Mouse (Mus musculus) CH12F3 (cell line): ENCODE results near the gene Cadm4.
"Not testable (repeated sequence)": the region's sequence is repeated elsewhere in the genome, so short reads cannot be mapped to it uniquely, and the experiment has no call there.

Source experiments
- in situ Hi-C: fragments of 300-500 bp; cut with MboI; formaldehyde crosslinking; loops from 2 replicates; pipeline ENCODE4 v1.14.3; 2020; ENCODE audit warnings: low sequenced_read_pairs

Cadm4 gene

DNA sequence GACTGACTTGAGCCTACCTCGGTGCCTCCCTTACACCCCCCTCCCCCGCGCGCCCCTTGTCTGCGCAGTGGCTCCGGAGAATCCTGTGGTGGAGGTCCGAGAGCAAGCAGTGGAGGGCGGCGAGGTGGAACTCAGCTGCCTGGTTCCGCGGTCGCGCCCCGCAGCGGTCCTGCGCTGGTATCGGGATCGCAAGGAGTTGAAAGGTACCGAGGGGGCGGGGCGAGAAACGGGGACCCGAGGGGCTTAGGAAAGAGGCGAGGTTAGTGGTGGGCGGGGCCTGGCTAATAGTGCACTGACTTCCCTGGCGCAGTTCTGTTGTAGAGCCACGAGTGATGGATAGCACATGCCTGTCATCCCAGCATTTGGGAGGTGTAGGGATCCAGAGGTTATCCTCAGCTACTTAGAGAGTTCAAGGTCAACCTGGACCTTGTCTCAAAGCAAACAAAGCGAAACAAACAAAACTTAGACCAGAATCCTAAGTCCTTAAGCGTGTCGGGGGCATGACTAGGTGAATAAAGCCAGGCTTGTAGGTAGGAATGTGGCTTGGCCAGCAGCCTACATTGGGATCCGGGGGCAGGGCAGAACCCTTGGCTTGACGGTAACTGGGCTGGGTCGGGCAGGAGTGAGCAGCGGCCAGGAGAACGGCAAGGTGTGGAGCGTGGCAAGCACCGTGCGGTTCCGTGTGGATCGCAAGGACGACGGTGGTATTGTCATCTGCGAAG is 18.2 kb downstream of the Cadm4 start:
- in situ Hi-C loops, result no loop called here

DNA sequence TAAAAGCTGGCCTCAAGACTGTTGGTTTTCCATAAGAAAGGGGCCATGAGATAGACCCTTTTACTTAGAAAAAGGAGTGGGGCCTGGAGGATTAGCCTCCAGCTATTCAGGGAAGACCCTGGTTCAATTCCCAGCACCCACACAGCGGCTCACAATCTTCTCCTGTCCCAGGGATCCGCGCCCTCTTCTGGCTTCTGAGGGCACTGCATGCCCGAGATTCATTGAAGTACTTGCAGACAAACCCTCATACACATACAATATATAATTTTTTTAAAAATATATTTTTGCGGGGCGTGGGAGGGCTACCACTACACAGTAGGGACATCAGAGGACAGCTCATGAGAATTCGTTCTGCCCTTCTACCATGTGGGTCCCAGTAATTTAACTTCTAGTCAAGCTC is 19.1 kb downstream of the Cadm4 start:
- in situ Hi-C loops, result no loop called here

DNA sequence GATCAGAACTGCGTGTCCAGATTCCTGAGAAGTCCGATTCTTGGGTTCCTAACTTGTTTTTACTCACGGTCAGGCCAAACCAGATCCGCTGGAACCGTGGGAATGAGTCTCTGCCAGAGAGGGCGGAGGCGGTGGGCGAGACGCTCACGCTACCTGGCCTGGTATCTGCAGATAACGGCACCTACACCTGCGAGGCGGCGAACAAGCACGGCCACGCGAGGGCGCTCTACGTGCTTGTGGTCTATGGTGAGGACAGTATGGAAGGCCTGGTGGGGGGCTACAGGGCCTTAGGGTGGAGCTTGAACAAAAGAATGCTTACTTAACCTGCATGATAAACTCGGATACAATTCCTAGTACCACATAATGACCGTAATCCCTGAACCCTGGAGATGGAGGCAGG is 19.7 kb downstream of the Cadm4 start:
- in situ Hi-C loops, result no loop called here

DNA sequence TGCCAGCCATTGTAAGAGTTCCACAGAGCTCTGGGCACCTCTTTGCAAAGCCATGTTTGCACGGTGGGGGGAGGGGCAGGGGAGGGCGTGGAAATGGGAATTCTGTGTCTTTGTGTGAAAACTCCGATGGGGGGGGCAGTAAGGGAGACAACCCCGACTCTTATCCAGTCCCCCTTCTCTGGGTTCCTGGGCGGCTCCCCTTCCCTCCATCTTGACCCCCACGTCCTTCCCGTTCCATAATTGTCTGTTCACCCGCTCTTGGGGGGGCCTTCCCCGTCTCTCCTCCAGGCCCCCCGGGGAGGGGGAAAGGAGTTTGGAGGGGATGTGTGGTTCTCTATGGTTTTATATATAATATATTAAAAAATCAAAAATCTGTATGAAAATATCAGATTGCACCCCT is 22.2 kb downstream of the Cadm4 start:
- in situ Hi-C loops, result no loop called here

DNA sequence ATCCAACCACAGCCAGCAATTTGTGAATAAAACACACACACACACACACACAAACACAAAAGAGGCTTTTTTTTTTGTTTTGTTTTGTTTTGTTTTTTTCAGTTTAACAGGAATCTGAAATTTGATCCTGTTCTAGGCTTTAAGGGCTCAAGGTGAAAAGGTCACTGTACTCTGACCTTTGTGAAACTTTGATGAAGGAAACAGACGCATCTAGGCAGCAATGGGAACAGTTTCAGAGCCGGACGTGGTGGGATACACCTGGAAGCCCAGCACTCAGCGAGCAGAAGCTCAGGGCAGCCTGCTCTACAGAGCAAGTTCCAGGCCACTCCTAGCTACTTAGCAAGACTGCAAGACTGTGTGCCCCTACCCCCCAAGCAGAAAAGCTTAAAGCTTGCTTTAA is 23.0 kb downstream of the Cadm4 start:
- in situ Hi-C loops, result no loop called here

DNA sequence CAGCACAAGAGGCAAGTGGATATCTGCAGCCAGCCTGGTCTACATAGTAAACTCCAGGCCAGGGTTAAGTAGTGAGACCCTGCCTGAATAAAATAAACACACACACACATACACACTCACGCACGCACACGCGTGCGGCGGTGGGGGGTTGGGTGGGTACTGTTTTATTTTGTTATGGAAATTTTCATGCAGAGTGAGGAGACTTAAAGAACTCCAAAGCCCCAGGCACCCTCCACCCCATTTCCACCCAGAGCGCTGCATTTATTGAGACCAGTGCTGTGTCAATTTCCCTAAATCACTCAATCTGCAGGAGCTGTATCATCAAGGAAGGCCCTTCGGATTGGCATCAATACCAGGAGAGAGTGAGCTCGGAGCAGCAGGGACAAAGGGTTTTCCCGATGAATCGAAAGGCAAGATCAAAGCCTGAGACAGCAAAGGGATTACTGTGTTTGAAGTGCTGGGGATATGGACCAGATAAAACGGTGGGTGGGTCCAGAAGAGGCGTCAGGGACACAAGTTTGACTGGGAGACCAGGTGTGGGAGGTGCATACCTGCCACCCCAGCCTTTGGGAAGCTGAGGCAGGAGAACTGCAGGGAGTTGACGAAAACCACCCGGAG is 23.7 kb downstream of the Cadm4 start:
- in situ Hi-C loops, result no loop called here

DNA sequence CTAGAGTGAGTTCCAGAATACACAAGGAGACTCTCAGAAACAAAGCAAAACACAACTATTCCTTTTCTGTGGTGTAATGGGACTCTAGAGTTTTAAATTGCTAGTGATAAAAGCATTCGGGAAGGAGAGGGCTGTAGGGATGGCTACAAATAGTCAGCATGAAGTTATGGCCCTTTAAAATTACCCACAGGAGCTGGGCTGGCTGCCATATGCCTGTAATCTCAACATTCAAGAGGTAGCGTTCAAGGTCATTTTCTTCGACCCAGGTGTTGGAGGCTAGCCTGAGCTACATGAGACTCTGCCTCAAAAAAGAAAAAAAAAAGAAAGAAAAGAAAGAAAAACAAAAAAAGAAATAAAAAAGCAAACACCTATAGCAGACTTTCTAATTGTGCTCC is 24.2 kb downstream of the Cadm4 start:
- in situ Hi-C loops, result no loop called here

DNA sequence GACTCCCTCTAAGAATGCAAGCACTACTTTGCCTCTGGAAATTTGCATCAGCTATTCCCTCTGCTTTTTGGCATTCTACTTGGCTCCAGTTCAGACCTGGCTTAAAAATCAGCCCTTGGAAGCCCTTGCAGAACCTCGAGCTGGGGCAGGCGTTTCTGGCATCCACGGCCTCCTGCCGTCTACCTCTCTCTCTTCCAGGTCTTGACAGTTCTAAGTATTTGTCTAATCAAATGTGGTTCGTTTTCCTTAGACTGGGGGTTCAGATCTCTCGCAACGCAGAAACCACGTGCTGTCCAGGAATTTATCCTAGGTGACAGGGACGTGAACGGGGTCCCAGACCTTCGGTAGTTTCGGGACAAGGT is 24.6 kb downstream of the Cadm4 start:
- in situ Hi-C loops, result no loop called here

DNA sequence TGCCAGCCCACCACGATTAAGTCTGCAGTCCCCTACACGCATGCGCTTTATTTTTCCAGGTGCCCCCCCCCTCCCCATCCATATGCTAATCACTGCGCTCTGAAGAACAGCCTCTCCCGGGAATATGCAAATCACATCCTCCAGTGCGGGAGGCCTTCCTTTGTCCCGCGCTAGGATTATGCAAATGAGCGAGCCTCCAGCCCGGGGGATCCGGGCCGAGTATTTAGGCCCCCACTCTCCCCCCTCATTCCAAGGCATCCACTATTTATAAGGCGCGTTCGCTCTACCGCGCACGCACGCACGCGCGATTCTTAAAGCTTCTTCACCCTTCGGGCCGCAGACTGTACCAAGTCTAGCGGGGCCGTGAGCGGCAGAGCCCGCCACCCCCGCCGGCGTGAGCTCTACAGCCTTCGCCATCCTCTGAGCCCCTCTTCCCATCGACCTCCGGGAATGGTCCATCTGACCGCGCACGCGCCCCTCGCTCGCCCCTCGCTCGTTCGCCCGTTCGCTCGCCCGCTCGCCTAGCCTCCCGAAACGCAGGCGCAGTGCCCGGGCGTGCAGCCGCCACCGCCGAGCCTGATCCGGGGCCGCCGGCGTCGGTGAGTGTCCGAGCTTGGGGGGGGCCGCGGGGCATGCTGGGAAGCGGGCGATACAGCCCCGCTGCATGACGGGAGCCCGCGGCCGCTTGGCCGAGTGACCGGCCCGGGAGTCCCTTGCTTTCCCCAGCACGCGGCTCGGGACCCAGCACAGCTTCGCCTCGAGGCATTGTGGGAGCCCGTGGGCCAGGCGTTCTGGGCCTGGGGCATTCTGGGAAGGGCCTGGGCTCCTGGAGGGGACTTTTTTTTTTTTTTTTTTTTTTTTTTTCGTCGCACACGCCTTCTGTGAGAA is 25.3 kb downstream of the Cadm4 start, which contains the start of gene Zfp428:
Gene Zfp428 (plus strand): TSS at position 169 of the 888 bp plus-strand sequence.
- in situ Hi-C loops, result no loop called here

DNA sequence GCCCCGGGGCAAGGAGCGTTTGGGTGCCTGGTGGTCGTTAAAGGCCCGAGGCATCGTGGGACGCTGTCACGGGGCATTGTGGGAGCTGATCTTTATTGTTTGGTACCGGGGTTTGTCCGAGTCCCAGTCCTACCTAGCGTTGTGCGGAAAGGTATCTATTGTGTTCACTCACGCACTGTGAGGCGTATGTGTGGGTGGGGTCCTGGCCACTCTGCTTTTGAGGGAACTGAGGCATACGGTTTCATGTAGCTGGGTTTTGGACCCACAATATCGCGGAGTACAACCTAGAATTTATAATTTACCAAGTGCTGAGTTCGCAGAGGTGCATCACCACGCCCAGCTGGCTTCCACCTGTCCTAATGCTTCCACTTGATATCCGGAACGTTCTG is 25.9 kb downstream of the Cadm4 start:
- in situ Hi-C loops, result no loop called here

DNA sequence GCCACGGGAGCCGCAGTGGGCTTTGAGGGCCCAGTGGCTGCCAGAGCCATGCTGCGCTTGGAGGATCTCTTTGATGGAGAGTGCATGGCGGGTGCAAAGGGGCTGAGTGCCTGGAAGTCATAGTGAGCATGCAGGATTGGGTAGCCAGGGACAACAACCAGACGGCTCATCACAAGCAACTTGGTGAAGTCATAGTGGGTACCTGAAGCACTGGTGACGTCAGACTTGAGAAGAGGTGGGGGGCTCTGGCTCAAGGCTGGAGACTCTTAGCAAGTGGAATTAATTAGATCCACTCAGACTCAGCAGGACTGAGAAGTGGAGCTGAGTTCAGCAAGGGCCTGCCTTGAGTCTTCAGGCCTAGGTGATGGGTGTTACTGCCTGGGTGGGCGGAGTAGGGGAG is 30.5 kb downstream of the Cadm4 start, which contains the start of gene AC161166.1:
Gene AC161166.1 (minus strand): TSS at position 101 of the 400 bp plus-strand sequence.
- in situ Hi-C loops, result no loop called here

DNA sequence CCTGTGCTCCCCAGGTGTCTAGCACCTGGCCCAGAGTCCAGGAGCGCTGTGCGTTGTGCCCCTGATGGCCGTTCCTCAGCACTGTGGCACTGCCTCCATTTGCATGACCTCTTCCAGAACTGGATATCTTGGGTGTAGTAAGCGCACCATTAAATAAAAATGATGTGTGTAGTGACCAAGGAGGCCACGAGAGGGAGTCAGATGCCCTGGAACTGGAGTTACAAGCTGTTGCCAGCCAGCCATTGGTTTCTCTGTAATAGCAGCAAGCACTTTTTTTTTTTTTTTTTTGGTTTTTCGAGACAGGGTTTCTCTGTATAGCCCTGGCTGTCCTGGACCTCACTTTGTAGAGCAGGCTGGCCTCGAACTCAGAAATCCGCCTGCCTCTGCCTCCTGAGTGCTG is 34.5 kb downstream of the Cadm4 start:
- in situ Hi-C loops, result not testable (repeated sequence)

DNA sequence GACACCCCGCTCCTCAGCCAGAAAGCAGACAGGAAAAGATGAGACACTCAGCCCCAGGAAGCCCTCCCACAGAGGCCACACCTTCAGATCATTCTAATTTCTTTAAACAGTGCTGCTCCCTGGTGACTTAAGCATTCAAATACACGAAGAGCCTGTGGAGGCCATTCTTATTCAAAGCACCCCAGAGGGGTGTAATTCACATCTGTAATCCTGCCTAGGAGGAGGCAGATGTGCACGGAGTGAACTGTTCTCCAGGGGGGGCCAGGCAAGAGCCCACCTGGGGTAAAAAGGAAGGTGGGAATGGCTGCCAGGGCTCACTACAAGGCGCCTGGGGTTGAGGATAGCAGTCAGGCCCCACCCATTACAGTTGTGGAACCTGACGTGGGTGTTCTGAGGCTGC is 35.3 kb downstream of the Cadm4 start:
- in situ Hi-C loops, result no loop called here

DNA sequence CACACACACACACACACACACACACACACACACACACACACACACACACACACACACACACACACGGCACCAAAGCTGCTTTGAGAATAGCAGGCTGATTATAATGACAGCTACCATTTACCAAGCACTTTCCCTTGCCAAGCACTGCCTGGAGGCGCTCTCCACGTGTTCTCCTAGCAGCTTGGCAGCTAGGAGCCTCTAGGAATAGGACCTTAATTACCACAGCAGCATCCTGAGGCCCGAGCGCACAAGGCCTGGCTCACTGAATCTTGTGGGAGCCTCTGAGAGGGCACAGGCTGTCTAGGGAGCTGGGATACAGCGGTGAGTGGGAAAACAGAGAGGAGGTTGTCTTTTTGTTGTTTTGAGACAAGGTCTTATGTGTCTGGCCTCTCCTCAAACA is 35.8 kb downstream of the Cadm4 start:
- in situ Hi-C loops, result no loop called here

DNA sequence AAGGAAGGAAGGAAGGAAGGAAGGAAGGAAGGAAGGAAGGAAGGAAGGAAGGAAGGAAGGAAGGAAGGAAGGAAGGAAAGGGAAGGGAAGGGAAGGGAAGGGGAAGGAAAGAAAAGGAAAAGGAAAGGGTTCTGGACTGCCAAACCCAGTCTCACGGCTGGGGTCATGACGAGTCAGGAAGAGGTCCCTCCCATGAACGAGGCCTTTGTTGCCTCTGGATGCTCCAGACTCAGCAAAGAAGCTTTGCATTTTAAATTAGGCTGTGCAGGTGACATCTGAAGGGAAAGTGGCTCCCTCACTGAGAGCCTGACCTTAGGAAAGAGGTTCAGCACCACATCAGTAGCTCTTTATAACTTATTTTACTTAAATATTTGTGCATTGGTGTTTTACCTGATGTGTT is 37.3 kb downstream of the Cadm4 start:
- in situ Hi-C loops, result no loop called here

DNA sequence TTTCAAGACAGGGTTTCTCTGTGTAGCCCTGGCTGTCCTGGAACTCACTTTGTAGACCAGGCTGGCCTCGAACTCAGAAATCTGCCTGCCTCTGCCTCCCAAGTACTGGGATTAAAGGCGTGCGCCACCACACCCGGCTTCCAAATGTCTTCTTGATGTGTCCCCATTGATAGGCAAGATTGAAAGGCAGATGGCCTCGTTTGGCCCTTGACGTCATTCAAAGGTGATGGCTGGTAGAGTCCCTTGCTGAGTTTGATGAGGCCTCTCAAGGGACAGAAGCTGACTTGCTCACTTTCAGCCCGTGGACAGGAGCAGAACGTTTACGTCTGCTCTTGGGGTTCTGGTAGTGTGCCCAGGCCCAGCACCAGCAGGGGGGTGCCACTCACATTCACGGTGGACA is 38.2 kb downstream of the Cadm4 start:
- in situ Hi-C loops, result not testable (repeated sequence)

DNA sequence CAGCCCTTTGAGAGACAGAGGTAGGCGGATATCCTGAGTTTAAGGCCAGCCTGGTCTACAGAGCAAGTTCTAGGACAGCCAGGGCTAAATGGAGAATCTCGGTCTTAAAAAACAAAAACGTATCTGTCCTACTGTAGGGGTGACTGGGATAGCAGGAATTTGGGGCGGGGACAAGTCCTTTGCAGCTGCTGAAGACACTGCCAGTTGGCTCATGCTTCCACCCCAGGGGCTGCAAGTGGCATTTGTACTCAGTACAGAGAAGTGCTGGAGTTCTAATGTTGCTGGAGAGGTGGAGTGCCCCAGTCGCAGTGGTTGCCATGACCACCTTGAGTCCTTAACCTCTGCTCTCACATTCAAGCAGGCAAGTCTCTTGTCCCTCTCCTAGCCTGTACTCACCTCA is 41.0 kb downstream of the Cadm4 start:
- in situ Hi-C loops, result no loop called here

DNA sequence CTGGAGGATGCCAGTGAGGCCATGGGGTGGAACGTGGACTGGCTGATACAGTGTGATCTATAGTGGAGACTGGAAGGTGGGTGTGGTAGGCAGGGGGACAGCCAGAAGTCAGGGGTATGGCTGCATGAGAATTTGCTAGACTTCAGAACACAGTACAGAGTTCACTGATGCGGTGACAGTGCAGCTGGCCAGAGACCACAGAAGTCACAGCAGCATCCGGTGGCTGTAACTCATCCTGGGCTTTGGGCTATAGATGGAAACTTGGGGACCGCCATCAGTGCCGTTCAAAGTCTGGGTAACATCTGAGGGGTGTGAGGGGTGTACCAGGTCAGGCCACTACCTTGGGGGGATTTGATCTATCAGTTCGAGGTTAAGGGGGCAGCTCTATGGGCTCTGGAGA is 41.9 kb downstream of the Cadm4 start:
- in situ Hi-C loops, result no loop called here

DNA sequence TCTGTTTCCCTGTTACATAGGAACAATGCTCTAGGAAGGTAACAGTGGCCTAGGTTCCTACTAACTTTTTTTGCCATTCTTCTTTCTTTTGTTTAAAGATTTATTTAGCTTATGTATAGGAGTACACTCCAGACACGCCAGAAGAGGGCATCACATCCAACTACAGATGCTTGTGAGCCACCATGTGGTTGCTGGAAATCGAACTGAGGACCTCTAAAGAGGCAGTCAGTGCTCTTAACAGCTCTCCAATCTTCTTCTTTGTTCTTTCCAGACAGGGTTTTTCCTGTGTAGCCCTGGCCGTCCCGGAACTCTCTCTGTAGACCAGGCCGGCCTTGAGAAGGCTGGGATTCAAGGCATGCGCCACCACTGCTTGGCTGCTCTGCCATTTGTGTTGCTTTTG is 43.2 kb downstream of the Cadm4 start:
- in situ Hi-C loops, result no loop called here

DNA sequence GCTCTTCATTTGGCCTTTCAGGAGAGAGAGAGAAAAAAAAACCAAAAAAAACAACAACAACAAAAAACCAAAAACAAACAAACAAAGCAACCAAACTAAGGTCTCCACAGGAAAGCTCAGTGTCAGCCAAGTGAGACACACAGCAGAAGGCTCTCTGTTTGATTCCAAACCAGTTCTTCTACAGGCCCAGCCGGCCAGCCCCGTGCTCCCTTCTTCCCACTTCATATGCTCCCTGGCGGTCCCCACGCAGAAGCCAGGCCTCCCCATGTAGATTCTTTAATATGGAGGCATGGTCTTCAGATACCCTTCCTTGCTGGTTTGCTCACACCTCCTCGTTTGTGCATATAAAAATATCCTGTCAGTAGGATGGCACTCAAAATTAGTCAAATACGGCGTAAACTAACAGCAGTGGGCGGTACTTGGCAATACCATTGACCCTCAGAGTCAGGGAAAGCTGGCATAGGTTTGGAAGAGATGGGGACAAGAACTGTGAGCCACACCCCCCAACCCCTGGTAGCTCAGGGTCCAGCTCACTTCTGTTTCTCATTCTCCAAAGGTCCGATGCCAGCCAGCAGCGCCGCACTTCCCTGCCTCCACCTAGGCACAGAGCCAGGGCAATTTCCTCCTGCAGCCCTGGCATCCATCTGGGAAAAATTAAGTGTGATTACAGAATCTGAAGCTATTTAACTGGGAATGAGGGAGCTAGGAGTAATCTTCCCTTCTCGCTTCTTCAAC is 44.0 kb downstream of the Cadm4 start:
- in situ Hi-C loops, result no loop called here

DNA sequence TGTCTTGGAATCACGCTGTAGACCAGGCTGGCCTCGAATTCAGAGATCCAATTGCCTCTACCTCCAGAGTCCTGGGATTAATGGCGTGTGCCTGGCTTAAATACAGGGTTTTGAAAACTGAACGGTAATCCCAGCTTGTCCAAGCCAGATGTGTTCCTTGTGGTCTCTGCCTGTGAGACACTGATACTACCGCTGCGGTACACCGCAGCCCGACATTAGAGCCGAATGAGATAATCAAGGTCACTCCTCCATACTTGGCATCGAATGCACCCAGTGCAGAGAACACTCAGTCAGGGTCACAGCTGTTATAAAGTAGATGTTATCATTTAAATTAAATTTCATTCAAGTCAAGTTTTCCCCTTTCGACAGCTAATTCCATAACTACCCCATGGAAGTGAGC is 47.0 kb downstream of the Cadm4 start:
- in situ Hi-C loops, result no loop called here
